Mouse (Mus musculus) bone marrow macrophage, adult 2 months (primary cell): ENCODE results near the gene Omt2a. TPM values are rescaled to one million over a fixed set of nuclear protein-coding genes. Genes with fewer than 3 reads are reported as not detected.
"Not testable (repeated sequence)": the region's sequence is repeated elsewhere in the genome, so short reads cannot be mapped to it uniquely, and the experiment has no call there.

Source experiments
- H3K27ac ChIP-seq: 2 replicates; pipeline ENCODE4 v1.5.1; 2012; ENCODE audit warnings: low read depth, low read length; ENCODE audit not compliant: insufficient read depth
- H3K4me1 ChIP-seq: 2 replicates; pipeline ENCODE4 v1.6.1; 2012; ENCODE audit warnings: low read length; ENCODE audit not compliant: control insufficient read depth, insufficient read depth
- H3K4me3 ChIP-seq: 2 replicates; pipeline ENCODE4 v1.5.1; 2012; ENCODE audit warnings: mild to moderate bottlenecking, low read length, moderate library complexity; ENCODE audit not compliant: insufficient read depth
- polyA plus RNA-seq: library from polyadenylated mRNA; stranded (reverse); fragments of >200 nt; gene quantifications from 2 replicates; pipeline ENCODE4 v1.2.4, GENCODE M21; 2012; ENCODE audit not compliant: missing spikeins, insufficient read depth, insufficient read length

Omt2a gene
- polyA plus RNA-seq, 1 experiment: not detected

GRCm38 (mm10) chr9:78289063-78289462, 25.5 kb downstream of the Omt2a start:
- H3K4me1 ChIP-seq, H3K4me3 ChIP-seq, H3K27ac ChIP-seq: not testable (repeated sequence)

GRCm38 (mm10) chr9:78282002-78282711, 32.4 kb downstream of the Omt2a start:
- not testable (repeated sequence) for H3K4me1 ChIP-seq, H3K4me3 ChIP-seq, H3K27ac ChIP-seq

GRCm38 (mm10) chr9:78270945-78271344, 43.7 kb downstream of the Omt2a start:
- H3K4me3 ChIP-seq, H3K4me1 ChIP-seq, H3K27ac ChIP-seq: not testable (repeated sequence)

Other genes starting within 250 kb of the Omt2a start
- gene Fbxo9, start 205.7 kb downstream of the Omt2a start, polyA plus RNA-seq: 22.9 and 36.0 TPM in 2 replicates
- 7.1 and 11.5 TPM in 2 replicates for gene Ick, start 205.6 kb downstream of the Omt2a start, polyA plus RNA-seq
- not detected in 2 replicates for gene Gsta4, start 132.0 kb downstream of the Omt2a start, polyA plus RNA-seq
- gene Gsta1, start 84.1 kb downstream of the Omt2a start, polyA plus RNA-seq: not detected in 2 replicates
- not detected in 2 replicates for gene Gm3776, start 57.7 kb downstream of the Omt2a start, polyA plus RNA-seq
- gene Gm10639, start 24.9 kb downstream of the Omt2a start, polyA plus RNA-seq: not detected in 2 replicates
- gene Omt2b, start 12.8 kb upstream of the Omt2a start, polyA plus RNA-seq: not detected in 2 replicates
- not detected in 2 replicates for gene Gsta2, start 41.0 kb upstream of the Omt2a start, polyA plus RNA-seq
- gene Dppa5a, start 53.4 kb upstream of the Omt2a start, polyA plus RNA-seq: not detected in 2 replicates
- gene Ooep, start 63.9 kb upstream of the Omt2a start, polyA plus RNA-seq: not detected in 2 replicates
- 0.25 TPM in 1 of 2 replicates, not detected in the other for gene Ddx43, start 81.0 kb upstream of the Omt2a start, polyA plus RNA-seq
- 8.0 and 9.9 TPM in 2 replicates for gene Cgas, start 128.4 kb upstream of the Omt2a start, polyA plus RNA-seq
- gene Mto1, start 133.4 kb upstream of the Omt2a start, polyA plus RNA-seq: 15.3 and 20.6 TPM in 2 replicates
- not detected in 2 replicates for gene Gm17324, start 134.0 kb upstream of the Omt2a start, polyA plus RNA-seq
- 5,836 and 6,850 TPM in 2 replicates for gene Eef1a1, start 174.4 kb upstream of the Omt2a start, polyA plus RNA-seq